In the genomic region with DNA sequence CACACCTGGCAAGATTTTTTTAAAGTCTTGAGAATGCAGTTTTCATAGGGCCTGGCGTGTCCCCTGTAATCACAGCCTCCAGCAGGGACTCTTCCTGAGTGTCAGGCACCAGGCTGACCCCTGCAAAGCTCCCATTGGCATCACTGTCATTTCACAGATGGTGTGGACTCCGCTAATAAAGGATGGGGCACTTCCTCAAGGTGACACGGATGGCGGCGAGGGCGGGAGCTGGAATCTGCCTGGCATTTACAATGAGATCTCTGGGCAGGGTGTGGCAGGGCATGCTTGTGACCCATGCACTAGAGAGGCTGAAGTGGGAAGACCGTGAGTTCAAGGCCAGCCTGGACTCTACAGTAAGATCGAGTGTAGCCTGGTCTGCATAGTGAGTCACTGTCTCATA, we compare ENCODE assay signal across 30 mouse cellular contexts. TPM values are rescaled to one million over a fixed set of nuclear protein-coding genes. Genes with fewer than 3 reads are reported as not detected.
DNase-seq lines count a peak whose midpoint lies in the region; ATAC-seq and TF ChIP-seq lines count a peak whose summit lies in the region.
"Had no signal": no experiment of that assay in that cellular context is flagged by ENCODE, and none has a peak within 500 bp of the region (broad histone marks: within the 10 kb centered on the region; RNA-seq: fewer than 3 reads in every experiment).

No protein-coding gene starts in this region.

- H3K9ac ChIP-seq in lung, postnatal 0 days (replicated peaks; ENCODE audit: low read depth), result no peak overlapping the region
- H3K9ac ChIP-seq: embryonic facial prominence, embryonic 15.5 days; heart, embryonic 13.5 days; hindbrain, embryonic 12.5 days; limb, embryonic 13.5 days; liver, embryonic 12.5 days had no signal

- H3K27me3 ChIP-seq in lung, postnatal 0 days (replicated peaks; ENCODE audit: insufficient read depth, low read length), result no peaks in the 10 kb centered on the region
- H3K27me3 ChIP-seq: hindbrain, embryonic 12.5 days had no signal

- no peaks in the 10 kb centered on the region for H3K36me3 ChIP-seq in lung, postnatal 0 days (ENCODE audit: insufficient read depth, low read length)
- H3K36me3 ChIP-seq: embryonic facial prominence, embryonic 15.5 days; heart, embryonic 13.5 days; limb, embryonic 13.5 days; liver, embryonic 12.5 days had no signal

- no peaks in the 10 kb centered on the region for H3K9me3 ChIP-seq in lung, postnatal 0 days (ENCODE audit: low read length)
- H3K9me3 ChIP-seq: embryonic facial prominence, embryonic 15.5 days; heart, embryonic 13.5 days; hindbrain, embryonic 12.5 days; limb, embryonic 13.5 days; liver, embryonic 12.5 days; megakaryocyte, embryonic 14.5 days had no signal

- H3K4me1 ChIP-seq in lung, postnatal 0 days (ENCODE audit: insufficient read depth, low read depth, low read length), result no peaks in the 10 kb centered on the region
- H3K4me1 ChIP-seq: embryonic facial prominence, embryonic 15.5 days had no signal

- no peak for TF ChIP-seq CTCF in layer of hippocampus, adult 2 months (conservative IDR thresholded peaks at IDR 0.05)
- TF ChIP-seq CTCF in lung, postnatal 0 days (IDR thresholded peaks at IDR 0.05), result no peak

- peak overlapping the region; percentile 94 for H3K27ac ChIP-seq in layer of hippocampus, adult 2 months
- H3K27ac ChIP-seq in lung, postnatal 0 days (ENCODE audit: low read length), result no peak overlapping the region
- H3K27ac ChIP-seq: embryonic facial prominence, embryonic 15.5 days; heart, embryonic 13.5 days; hindbrain, embryonic 12.5 days; limb, embryonic 13.5 days; liver, embryonic 12.5 days had no signal

- 81% methylated on average over 8 of the region's 8 CpGs for WGBS in lung, postnatal 0 days

- peak; percentile 69 for DNase-seq in cerebellum, adult 11-12 months
- DNase-seq in cerebellum, postnatal 4 days (ENCODE audit: low spot score in 2 of 2), result no peak
- DNase-seq in layer of hippocampus, adult 2 months (ENCODE audit: low spot score in 2 of 2), result no peak
- no peak for DNase-seq in layer of hippocampus, adult 8-10 months (ENCODE audit: low spot score in 2 of 2)
- peak; percentile 66 for DNase-seq in brain, adult 2 months (ENCODE audit: low read depth, low spot score)
- peak; percentile 68 to 71 for DNase-seq in cerebellum, postnatal 25 days
- DNase-seq in lung, postnatal 0 days (ENCODE audit: low spot score), result no peak
- DNase-seq in urinary bladder, adult 2 months (ENCODE audit: low spot score), result no peak
- DNase-seq: adrenal gland, postnatal 14 days; gastrocnemius, postnatal 25 days; heart, adult 18-20 months; heart, postnatal 14 days; kidney, adult 8-10 months; kidney, postnatal 10 days; layer of hippocampus, postnatal 36 days; lung, adult 2 months; retina, postnatal 1 day; right cerebral cortex, postnatal 25 days; spleen, adult 18-20 months had no signal

- TF ChIP-seq EP300 in lung, postnatal 0 days (IDR thresholded peaks at IDR 0.05), result no peak

- H3K4me2 ChIP-seq in lung, postnatal 0 days (replicated peaks; ENCODE audit: low read depth, low read length), result no peak overlapping the region
- H3K4me2 ChIP-seq: embryonic facial prominence, embryonic 15.5 days; heart, embryonic 13.5 days; hindbrain, embryonic 12.5 days; limb, embryonic 13.5 days; liver, embryonic 12.5 days had no signal

- no peak overlapping the region for H3K4me3 ChIP-seq in layer of hippocampus, adult 2 months
- H3K4me3 ChIP-seq in lung, postnatal 0 days (ENCODE audit: low read depth, low read length), result no peak overlapping the region
- H3K4me3 ChIP-seq: embryonic facial prominence, embryonic 15.5 days; heart, embryonic 13.5 days; hindbrain, embryonic 12.5 days; limb, embryonic 13.5 days; liver, embryonic 12.5 days; megakaryocyte, embryonic 14.5 days had no signal

- no peak for ATAC-seq in lung, postnatal 0 days

RNA-seq across cellular contexts. Expression of a gene that starts 6.5 kb away (rescaled TPM):
- total RNA-seq in layer of hippocampus, adult 2 months (2021), result 100 to 1,000 TPM; 128 to 132 TPM
- 100 to 1,000 TPM; 123 to 166 (median 143) TPM for total RNA-seq in layer of hippocampus, adult 8-10 months (2022)
- polyA plus RNA-seq in lung, postnatal 0 days (2015; fragmentation: Nextera tagmentation; extraction: Ambion mirVana), result 1.7 and 1.9 TPM in 2 replicates
- 10.0 and 19.2 TPM in 2 replicates for polyA plus RNA-seq in urinary bladder, adult 2 months (2012; rRNA removed)
- total RNA-seq: monocyte, adult 5-6 weeks had no signal

RNA-seq across cellular contexts. Expression of a gene that starts 18.5 kb away (rescaled TPM):
- total RNA-seq in layer of hippocampus, adult 2 months (2021), result 10 to 100 TPM; 32.6 to 41.6 TPM
- 10 to 100 TPM; 29.7 to 38.9 (median 34.5) TPM for total RNA-seq in layer of hippocampus, adult 8-10 months (2022)
- 13.1 and 17.0 TPM in 2 replicates for polyA plus RNA-seq in lung, postnatal 0 days (2015; fragmentation: Nextera tagmentation; extraction: Ambion mirVana)
- 10.0 and 10.7 TPM in 2 replicates for polyA plus RNA-seq in urinary bladder, adult 2 months (2012; rRNA removed)

RNA-seq across cellular contexts. Expression of a gene that starts 24.0 kb away (rescaled TPM):
- not detected for total RNA-seq in layer of hippocampus, adult 2 months (2021)
- total RNA-seq in layer of hippocampus, adult 8-10 months (2022), result not detected
- polyA plus RNA-seq in lung, postnatal 0 days (2015; fragmentation: Nextera tagmentation; extraction: Ambion mirVana), result 0.06 and 0.10 TPM in 2 replicates
- not detected in 2 replicates for polyA plus RNA-seq in urinary bladder, adult 2 months (2012; rRNA removed)
- total RNA-seq: adrenal gland, postnatal 14 days; gastrocnemius, postnatal 25 days; heart, adult 18-20 months; heart, postnatal 14 days; layer of hippocampus, adult 18-20 months; layer of hippocampus, postnatal 36 days; left cerebral cortex, postnatal 14 days; monocyte, adult 5-6 weeks had no signal
- polyA plus RNA-seq: lung, adult 2 months had no signal

RNA-seq across cellular contexts. Expression of a gene that starts 26.0 kb away (rescaled TPM):
- total RNA-seq in layer of hippocampus, adult 2 months (2021), result under 1 TPM; 0.23 to 0.32 TPM
- 1 to 10 TPM in 3 of 4 experiments, under 1 TPM in 1; 0.87 to 8.3 (median 2.7) TPM for total RNA-seq in layer of hippocampus, adult 8-10 months (2022)
- polyA plus RNA-seq in lung, postnatal 0 days (2015; fragmentation: Nextera tagmentation; extraction: Ambion mirVana), result 65.8 and 72.0 TPM in 2 replicates
- polyA plus RNA-seq in urinary bladder, adult 2 months (2012; rRNA removed), result 18.8 and 28.9 TPM in 2 replicates

RNA-seq across cellular contexts. Expression of a gene that starts 36.2 kb away (rescaled TPM):
- total RNA-seq in layer of hippocampus, adult 2 months (2021), result not detected
- not detected for total RNA-seq in layer of hippocampus, adult 8-10 months (2022)
- 0.24 and 0.29 TPM in 2 replicates for polyA plus RNA-seq in lung, postnatal 0 days (2015; fragmentation: Nextera tagmentation; extraction: Ambion mirVana)
- polyA plus RNA-seq in urinary bladder, adult 2 months (2012; rRNA removed), result 0.03 TPM in 1 of 2 replicates, not detected in the other
- total RNA-seq: adrenal gland, postnatal 14 days; gastrocnemius, postnatal 25 days; heart, adult 18-20 months; heart, postnatal 14 days; layer of hippocampus, adult 18-20 months; layer of hippocampus, postnatal 36 days; monocyte, adult 5-6 weeks had no signal
- polyA plus RNA-seq: embryonic facial prominence, embryonic 15.5 days; heart, embryonic 13.5 days; hindbrain, embryonic 12.5 days; intestine, embryonic 14.5 days; limb, embryonic 13.5 days; liver, embryonic 12.5 days; neural tube, embryonic 11.5 days had no signal

Comparison
In these comparisons a context has a peak if more than half of its experiments do, and no peak if none do; other contexts are left out.
1. DNase-seq: peak in cerebellum, adult 11-12 months (single experiment), brain, adult 2 months (single experiment) and cerebellum, postnatal 25 days (2 of 2); none in cerebellum, postnatal 4 days (0 of 2), layer of hippocampus, adult 2 months (0 of 2), layer of hippocampus, adult 8-10 months (0 of 2), lung, postnatal 0 days (single experiment) and urinary bladder, adult 2 months (single experiment).